Mouse (Mus musculus) hindbrain, postnatal 0 days (tissue): ENCODE results near the gene Nemf. TPM values are rescaled to one million over a fixed set of nuclear protein-coding genes. Genes with fewer than 3 reads are reported as not detected.
A peak's percentile ranks its signal among the peaks of the same experiment; 100 is the strongest.

Experiments used
- ATAC-seq: fragments of 200-750 bp; cut with Nextera tagmentation; 2 replicates; pipeline ENCODE4 v1.8.0; 2017; ENCODE audit warnings: mild to moderate bottlenecking, moderate TSS enrichment, moderate library complexity
- DNase-seq: peaks from one replicate; pipeline ENCODE4 v3.0.0-alpha.2; 2015; ENCODE audit warnings: low spot score
- H3K27ac ChIP-seq: fragments of 300-500 bp; sonication (generic); 2 replicates; pipeline ENCODE4 v1.5.1; 2014; ENCODE audit warnings: mild to moderate bottlenecking
- H3K27me3 ChIP-seq: fragments of 300-500 bp; sonication (generic); 2 replicates; pipeline ENCODE4 v1.6.1; 2014; ENCODE audit warnings: low read length, mixed read lengths; ENCODE audit not compliant: insufficient read depth
- H3K36me3 ChIP-seq: fragments of 300-500 bp; sonication (generic); 2 replicates; pipeline ENCODE4 v1.6.1; 2014; ENCODE audit warnings: low read length, mixed read lengths; ENCODE audit not compliant: insufficient read depth
- H3K4me1 ChIP-seq: fragments of 300-500 bp; sonication (generic); 2 replicates; pipeline ENCODE4 v1.6.1; 2014; ENCODE audit warnings: antibody characterized with exemption, low read length, mixed read lengths; ENCODE audit not compliant: insufficient read depth
- H3K4me2 ChIP-seq: fragments of 300-500 bp; sonication (generic); 2 replicates; pipeline ENCODE4 v1.6.1; 2014; ENCODE audit warnings: low read depth, mild to moderate bottlenecking, low read length, moderate library complexity, mixed read lengths
- H3K4me3 ChIP-seq: fragments of 300-500 bp; sonication (generic); 2 replicates; pipeline ENCODE4 v1.5.1; 2014; ENCODE audit warnings: low read length
- H3K9ac ChIP-seq: fragments of 300-500 bp; sonication (generic); replicated peaks from 2 replicates; pipeline ENCODE4 v1.6.1; 2014; ENCODE audit warnings: mild to moderate bottlenecking, low read length, moderate library complexity, mixed read lengths
- H3K9me3 ChIP-seq: fragments of 300-500 bp; sonication (generic); 2 replicates; pipeline ENCODE4 v1.6.1; 2016; ENCODE audit warnings: low read length, mixed read lengths
- CTCF ChIP-seq: IDR thresholded peaks from 2 replicates; pipeline ENCODE4 v1.5.1; 2016; ENCODE audit warnings: antibody characterized with exemption, control low read depth, low read depth
- WGBS: fragments of 180-500 bp; shearing (Covaris S2); extraction: QIAGEN DNeasy Blood & Tissue Kit; methylation state at CpG from one replicate; pipeline ENCODE4 v1.1.7; 2014; 5-methylcytosine and 5-hydroxymethylcytosine counted together
- polyA plus RNA-seq: library from polyadenylated mRNA; unstranded; fragments of >200 nt; fragmentation: Nextera tagmentation; extraction: Ambion mirVana; gene quantifications from 2 replicates; pipeline ENCODE4 v1.2.1, GENCODE M21; 2015
- total RNA-seq: library from RNA; depleted of rRNA; stranded (reverse); fragments of >200 nt; gene quantifications from 2 replicates; pipeline ENCODE4 v1.2.3, GENCODE M21; 2014

Nemf gene
- total and polyA plus RNA-seq, 2 experiments from 2014 or later = 24.9 to 69.7 TPM

DNA sequence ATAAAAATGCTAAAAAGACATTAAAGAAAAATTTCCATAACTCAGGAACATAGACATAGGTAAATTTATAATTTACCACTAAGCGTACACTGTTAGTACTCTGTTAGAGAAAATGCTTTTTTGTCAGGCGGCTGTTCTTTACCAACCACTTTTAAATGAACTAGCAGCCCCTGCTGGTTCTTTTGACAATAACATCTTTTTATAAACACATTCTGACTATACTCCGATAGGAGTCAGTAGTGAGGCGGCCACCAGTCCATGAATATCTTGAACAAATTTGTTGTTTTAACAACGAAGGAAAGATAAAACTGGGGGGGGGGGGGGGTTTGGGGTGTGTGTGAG is 3.7 kb upstream of the Nemf start:
- H3K36me3 ChIP-seq = no peaks in the 10 kb centered on the region
- peak; percentile 79 for DNase-seq
- no peak for ATAC-seq
- no peak overlapping the region; the same call in 1 of the 2 replicates for H3K4me3 ChIP-seq
- WGBS = 13% methylated on average over 5 of the region's 5 CpGs
- no peak overlapping the region for H3K4me2 ChIP-seq
- H3K27ac ChIP-seq = no peak overlapping the region
- no peaks in the 10 kb centered on the region for H3K9me3 ChIP-seq
- H3K4me1 ChIP-seq = peaks cover 3% of the 10 kb centered on the region; the same call in 1 of the 2 replicates
- peak; percentile 87 for TF ChIP-seq CTCF
- no peak overlapping the region for H3K9ac ChIP-seq
- no peaks in the 10 kb centered on the region for H3K27me3 ChIP-seq

DNA sequence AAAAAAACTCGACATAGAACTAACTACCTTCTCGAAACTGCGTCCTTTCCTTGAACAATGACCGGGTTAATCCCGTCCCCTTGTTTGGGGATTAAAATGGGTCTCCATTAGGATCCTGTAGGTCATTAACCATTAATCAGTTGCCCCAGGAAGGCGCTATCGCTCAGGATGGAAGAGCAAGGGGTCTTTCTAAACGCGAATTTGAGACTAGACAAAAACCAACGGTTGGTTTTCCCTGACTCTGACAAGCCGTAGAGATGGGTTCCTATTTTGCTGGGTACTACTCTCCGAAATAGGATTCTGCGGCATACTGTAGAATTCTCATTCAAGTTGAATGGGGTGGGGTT is 308 bp upstream of the Nemf start:
- WGBS = 5% methylated on average over 13 of the region's 13 CpGs
- DNase-seq (no peak), ATAC-seq (no peak)
- H3K4me1 ChIP-seq = peaks cover 4% of the 10 kb centered on the region; the same call in 1 of the 2 replicates
- H3K27ac ChIP-seq = no peak overlapping the region; the same call in 1 of the 2 replicates
- H3K9ac ChIP-seq = peak overlapping the region; percentile 92
- H3K9me3 ChIP-seq = no peaks in the 10 kb centered on the region
- peak overlapping the region; percentile 85 for H3K4me2 ChIP-seq
- peak overlapping the region; percentile 83 for H3K4me3 ChIP-seq
- H3K27me3 ChIP-seq = no peaks in the 10 kb centered on the region
- no peak for TF ChIP-seq CTCF
- peaks cover 8% of the 10 kb centered on the region; the same call in 1 of the 2 replicates for H3K36me3 ChIP-seq

DNA sequence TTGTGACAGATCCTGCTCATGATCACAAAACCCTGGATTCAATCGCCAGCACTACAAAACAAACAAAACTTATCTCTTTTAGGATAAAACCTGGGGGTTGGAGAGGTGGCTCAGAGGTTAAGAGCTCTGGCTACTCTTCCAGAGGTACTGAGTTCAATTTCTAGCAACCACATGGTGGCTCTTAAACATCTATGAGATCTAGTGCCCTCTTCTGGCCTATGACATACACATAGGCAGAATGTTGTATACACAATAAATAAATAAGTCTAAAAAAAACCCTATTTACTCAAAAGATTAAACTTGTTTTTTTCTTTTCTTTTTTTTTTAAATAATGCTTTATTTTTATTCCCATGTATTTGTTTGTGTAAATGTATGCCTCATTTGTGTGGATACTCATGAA is 5.3 kb downstream of the Nemf start:
- Histone ChIP-seq H3K36me3 (peaks cover 25% of the 10 kb centered on the region), H3K27me3 (no peaks in the 10 kb centered on the region), H3K4me1 (peaks cover 4% of the 10 kb centered on the region; the same call in 1 of the 2 replicates), H3K9ac (no peak overlapping the region), H3K4me3 (no peak overlapping the region), H3K4me2 (no peak overlapping the region), H3K27ac (no peak overlapping the region), H3K9me3 (no peaks in the 10 kb centered on the region)
- peak; percentile 13; the same call in 1 of the 2 replicates for TF ChIP-seq CTCF
- DNase-seq = no peak
- WGBS = 95% methylated on average over 1 of the region's 1 CpGs
- ATAC-seq = no peak

DNA sequence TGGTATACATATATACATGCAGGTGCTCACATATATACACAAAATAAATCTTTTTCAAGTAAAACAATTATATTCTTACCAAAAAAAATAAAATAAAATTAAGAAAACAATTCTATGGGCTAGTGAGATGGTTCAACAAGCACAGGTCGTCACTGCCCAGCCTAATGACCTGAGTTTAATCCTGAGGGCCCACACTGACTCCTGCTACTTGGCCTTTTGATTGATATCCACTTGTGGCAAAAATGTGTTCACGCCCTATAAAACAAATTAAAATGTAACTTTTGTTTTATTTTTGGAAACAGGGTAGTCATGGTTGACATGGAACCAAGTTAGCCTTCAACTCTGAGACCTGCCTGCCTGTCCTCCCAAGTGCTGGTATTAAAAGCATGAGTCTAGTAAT is 7.0 kb downstream of the Nemf start:
- no peaks in the 10 kb centered on the region for H3K4me1 ChIP-seq
- H3K9me3 ChIP-seq = no peaks in the 10 kb centered on the region
- H3K27me3 ChIP-seq = no peaks in the 10 kb centered on the region
- H3K36me3 ChIP-seq = peaks cover 33% of the 10 kb centered on the region
- 88% methylated on average over 2 of the region's 2 CpGs for WGBS
- H3K4me3 ChIP-seq = no peak overlapping the region
- ATAC-seq = no peak
- H3K27ac ChIP-seq = no peak overlapping the region
- DNase-seq = no peak
- no peak overlapping the region for H3K4me2 ChIP-seq
- TF ChIP-seq CTCF = no peak
- H3K9ac ChIP-seq = no peak overlapping the region

DNA sequence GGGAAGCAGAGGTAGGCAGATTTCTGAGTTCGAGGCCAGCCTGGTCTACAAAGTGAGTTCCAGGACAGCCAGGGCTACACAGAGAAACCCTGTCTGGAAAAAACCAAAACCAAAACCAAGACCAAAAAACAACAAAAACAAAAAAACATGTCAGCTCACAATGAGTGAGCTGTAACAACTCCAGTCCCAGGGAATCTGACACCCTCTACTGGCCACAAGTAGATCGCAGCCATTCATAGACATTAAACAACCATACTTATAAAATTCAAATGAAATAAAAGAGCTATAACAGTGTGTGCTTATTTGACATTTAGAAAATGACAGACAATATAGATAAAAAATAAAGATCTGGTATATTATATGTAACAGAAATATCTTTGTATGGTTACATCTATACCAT is 23.4 kb downstream of the Nemf start:
- Histone ChIP-seq H3K27ac (no peak overlapping the region), H3K9ac (no peak overlapping the region), H3K36me3 (peaks cover 24% of the 10 kb centered on the region), H3K4me1 (no peaks in the 10 kb centered on the region), H3K4me2 (no peak overlapping the region), H3K4me3 (no peak overlapping the region), H3K9me3 (no peaks in the 10 kb centered on the region), H3K27me3 (no peaks in the 10 kb centered on the region)
- peak; percentile 59 for TF ChIP-seq CTCF
- DNase-seq (peak; percentile 51), ATAC-seq (no peak)
- 92% methylated on average over 2 of the region's 2 CpGs for WGBS

DNA sequence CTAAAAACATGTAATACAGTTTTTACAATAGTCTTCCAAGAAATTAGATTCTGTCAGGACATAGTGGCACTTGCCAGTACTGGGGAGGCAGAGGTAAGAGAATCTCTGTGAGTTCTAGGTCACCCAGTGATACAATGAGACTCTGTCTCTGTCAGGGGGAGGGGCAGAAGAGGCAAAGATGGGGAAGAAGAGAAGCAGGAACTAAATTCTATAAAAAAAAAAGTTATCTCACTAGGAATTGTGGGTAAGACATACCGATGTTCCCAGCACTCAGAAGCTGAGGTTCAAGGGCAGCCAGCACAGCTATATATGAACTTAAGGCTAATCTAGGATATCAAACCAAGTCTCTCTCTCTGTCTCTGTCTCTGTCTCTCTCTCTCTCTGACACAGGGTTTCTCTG is 24.8 kb downstream of the Nemf start:
- H3K4me2 ChIP-seq = no peak overlapping the region
- H3K36me3 ChIP-seq = peaks cover 23% of the 10 kb centered on the region
- TF ChIP-seq CTCF = no peak
- no peaks in the 10 kb centered on the region for H3K27me3 ChIP-seq
- DNase-seq (no peak), ATAC-seq (no peak)
- no peaks in the 10 kb centered on the region for H3K4me1 ChIP-seq
- 84% methylated on average over 1 of the region's 1 CpGs for WGBS
- H3K9ac ChIP-seq = no peak overlapping the region
- no peaks in the 10 kb centered on the region for H3K9me3 ChIP-seq
- no peak overlapping the region for H3K4me3 ChIP-seq
- no peak overlapping the region for H3K27ac ChIP-seq

DNA sequence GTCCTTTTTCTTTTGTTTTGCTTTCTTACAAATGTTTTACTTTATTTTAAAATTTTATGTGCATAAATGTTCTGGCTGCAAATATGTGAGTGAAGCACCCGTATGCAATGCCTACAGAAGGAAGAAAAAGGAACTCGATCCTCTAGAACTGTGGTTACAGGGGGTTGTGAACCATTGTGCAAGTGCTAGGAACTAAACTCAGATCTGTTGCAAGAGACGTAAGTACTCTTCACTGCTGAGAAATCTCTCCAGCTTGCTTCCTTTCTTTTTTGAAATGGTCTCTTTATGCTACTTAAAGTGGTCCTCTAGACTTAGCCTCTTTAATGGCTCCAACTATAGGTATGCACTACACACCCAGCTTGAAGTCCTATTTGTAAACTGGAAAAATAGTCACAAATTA is 25.8 kb downstream of the Nemf start:
- Histone ChIP-seq H3K27ac (no peak overlapping the region), H3K4me1 (no peaks in the 10 kb centered on the region), H3K4me3 (no peak overlapping the region), H3K9ac (no peak overlapping the region), H3K4me2 (no peak overlapping the region), H3K9me3 (no peaks in the 10 kb centered on the region), H3K36me3 (peaks cover 16% of the 10 kb centered on the region; the same call in 1 of the 2 replicates), H3K27me3 (no peaks in the 10 kb centered on the region)
- no peak for ATAC-seq
- 95% methylated on average over 3 of the region's 3 CpGs for WGBS
- TF ChIP-seq CTCF = no peak
- DNase-seq = no peak
